Mouse (Mus musculus): ENCODE data around the gene Art4. TPM values are rescaled to one million over a fixed set of nuclear protein-coding genes. Genes with fewer than 3 reads are reported as not detected.

The Art4 gene
- polyA plus RNA-seq, 1 experiment from 2014 or later = 1.2 TPM

GRCm38 (mm10) chr6:136850267-136850666 lies 7.3 kb downstream of the Art4 start:
- ATAC-seq (replicated peaks; ENCODE audit: insufficient number of reproducible peaks, low FRiP score, low TSS enrichment, low read depth) (no peak), DNase-seq (ENCODE audit: low spot score) (no peak)
- 70% methylated on average over 6 of the region's 6 CpGs for whole genome bisulfite sequencing
- Histone ChIP-seq H3K4me1 (ENCODE audit: control insufficient read depth, insufficient read depth, low read length) (no peaks in the 10 kb centered on the region), H3K9ac (replicated peaks; ENCODE audit: low read length) (no peak overlapping the region), H3K27me3 (ENCODE audit: control insufficient read depth, insufficient read depth, low read length) (no peaks in the 10 kb centered on the region), H3K36me3 (replicated peaks; ENCODE audit: control insufficient read depth, insufficient read depth, low read depth, low read length) (no peaks in the 10 kb centered on the region), H3K4me3 (ENCODE audit: low read depth, low read length) (no peak overlapping the region), H3K4me2 (ENCODE audit: low read depth, low read length) (no peak overlapping the region), H3K9me3 (replicated peaks; ENCODE audit: control insufficient read depth, low read length) (no peaks in the 10 kb centered on the region), H3K27ac (replicated peaks; ENCODE audit: low read depth, low read length) (no peak overlapping the region)

DNA sequence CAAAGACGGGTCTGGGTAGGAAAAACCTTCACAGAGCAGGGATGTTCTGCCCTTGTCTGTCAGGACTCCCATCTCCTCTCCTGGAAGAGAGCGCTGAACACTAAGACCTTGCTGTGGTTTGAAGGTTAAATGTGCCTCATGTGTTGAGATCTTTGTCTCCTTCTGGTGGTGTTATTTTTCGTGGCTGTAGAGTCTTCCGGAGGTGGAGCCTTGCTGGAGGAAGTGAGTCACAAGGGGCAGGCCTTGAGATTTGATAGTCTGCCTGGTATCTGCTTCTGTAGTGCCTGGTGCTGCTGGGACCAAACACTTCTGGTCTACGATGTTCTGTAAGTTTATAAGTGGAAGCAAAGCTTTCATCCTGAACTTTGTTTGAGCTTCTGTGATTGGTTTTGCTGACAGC lies 8.6 kb downstream of the Art4 start:
- Histone ChIP-seq H3K27me3 (ENCODE audit: control insufficient read depth, insufficient read depth, low read length) (no peaks in the 10 kb centered on the region), H3K36me3 (replicated peaks; ENCODE audit: control insufficient read depth, insufficient read depth, low read depth, low read length) (no peaks in the 10 kb centered on the region), H3K4me1 (ENCODE audit: control insufficient read depth, insufficient read depth, low read length) (no peaks in the 10 kb centered on the region), H3K4me2 (ENCODE audit: low read depth, low read length) (no peak overlapping the region), H3K27ac (replicated peaks; ENCODE audit: low read depth, low read length) (no peak overlapping the region), H3K4me3 (ENCODE audit: low read depth, low read length) (no peak overlapping the region), H3K9me3 (replicated peaks; ENCODE audit: control insufficient read depth, low read length) (no peaks in the 10 kb centered on the region), H3K9ac (replicated peaks; ENCODE audit: low read length) (no peak overlapping the region)
- DNase-seq (ENCODE audit: low spot score) (no peak), ATAC-seq (replicated peaks; ENCODE audit: insufficient number of reproducible peaks, low FRiP score, low TSS enrichment, low read depth) (no peak)
- 82% methylated on average over 5 of the region's 5 CpGs for WGBS

- Histone ChIP-seq H3K27me3 (ENCODE audit: control insufficient read depth, insufficient read depth, low read length) (no peaks in the 10 kb centered on the region), H3K4me2 (ENCODE audit: low read depth, low read length) (no peak overlapping the region), H3K27ac (replicated peaks; ENCODE audit: low read depth, low read length) (no peak overlapping the region), H3K4me3 (ENCODE audit: low read depth, low read length) (no peak overlapping the region), H3K36me3 (replicated peaks; ENCODE audit: control insufficient read depth, insufficient read depth, low read depth, low read length) (no peaks in the 10 kb centered on the region), H3K9me3 (replicated peaks; ENCODE audit: control insufficient read depth, low read length) (no peaks in the 10 kb centered on the region), H3K4me1 (ENCODE audit: control insufficient read depth, insufficient read depth, low read length) (no peaks in the 10 kb centered on the region), H3K9ac (replicated peaks; ENCODE audit: low read length) (no peak overlapping the region)
- DNase-seq (ENCODE audit: low spot score) = no peak
- WGBS = 90% methylated on average over 8 of the region's 8 CpGs
- no peak for ATAC-seq (replicated peaks; ENCODE audit: insufficient number of reproducible peaks, low FRiP score, low TSS enrichment, low read depth)
These were observed 9.1 kb downstream of the Art4 start for GRCm38 (mm10) chr6:136848399-136848798.

GRCm38 (mm10) chr6:136847790-136848189 lies 9.7 kb downstream of the Art4 start:
- Histone ChIP-seq H3K4me3 (ENCODE audit: low read depth, low read length) (no peak overlapping the region), H3K27me3 (ENCODE audit: control insufficient read depth, insufficient read depth, low read length) (no peaks in the 10 kb centered on the region), H3K36me3 (replicated peaks; ENCODE audit: control insufficient read depth, insufficient read depth, low read depth, low read length) (no peaks in the 10 kb centered on the region), H3K9me3 (replicated peaks; ENCODE audit: control insufficient read depth, low read length) (no peaks in the 10 kb centered on the region), H3K4me1 (ENCODE audit: control insufficient read depth, insufficient read depth, low read length) (no peaks in the 10 kb centered on the region), H3K27ac (replicated peaks; ENCODE audit: low read depth, low read length) (no peak overlapping the region), H3K4me2 (ENCODE audit: low read depth, low read length) (no peak overlapping the region), H3K9ac (replicated peaks; ENCODE audit: low read length) (no peak overlapping the region)
- ATAC-seq (replicated peaks; ENCODE audit: insufficient number of reproducible peaks, low FRiP score, low TSS enrichment, low read depth) (no peak; the same call in 1 of the 2 replicates), DNase-seq (ENCODE audit: low spot score) (peak; percentile 45)
- 39% methylated on average over 2 of the region's 2 CpGs for WGBS

DNA sequence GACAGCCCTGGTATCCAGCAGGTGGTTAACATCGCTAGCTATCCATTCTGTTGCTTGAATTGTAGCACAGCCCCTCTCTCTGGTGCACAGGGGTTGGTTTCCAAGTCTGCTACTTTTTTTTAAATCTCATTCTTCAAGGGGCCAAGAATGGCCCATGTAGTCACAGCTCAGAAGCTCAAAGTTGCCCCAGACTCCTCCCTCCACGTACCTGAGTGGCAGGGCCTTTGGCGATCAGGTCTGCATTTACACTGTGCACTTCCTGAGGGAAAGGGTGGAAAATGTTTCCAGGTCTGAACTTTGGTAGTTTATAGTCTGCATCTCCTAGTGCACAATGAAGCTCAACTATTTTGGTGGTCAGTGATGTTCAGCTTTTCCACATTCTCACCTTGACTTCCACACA lies 10.3 kb downstream of the Art4 start:
- no peak for ATAC-seq (replicated peaks; ENCODE audit: insufficient number of reproducible peaks, low FRiP score, low TSS enrichment, low read depth)
- no peaks in the 10 kb centered on the region for H3K36me3 ChIP-seq (replicated peaks; ENCODE audit: control insufficient read depth, insufficient read depth, low read depth, low read length)
- no peak overlapping the region for H3K9ac ChIP-seq (replicated peaks; ENCODE audit: low read length)
- H3K4me3 ChIP-seq (ENCODE audit: low read depth, low read length) = no peak overlapping the region
- 88% methylated on average over 3 of the region's 3 CpGs for WGBS
- no peak overlapping the region for H3K4me2 ChIP-seq (ENCODE audit: low read depth, low read length)
- H3K4me1 ChIP-seq (ENCODE audit: control insufficient read depth, insufficient read depth, low read length) = no peaks in the 10 kb centered on the region
- H3K9me3 ChIP-seq (replicated peaks; ENCODE audit: control insufficient read depth, low read length) = no peaks in the 10 kb centered on the region
- H3K27me3 ChIP-seq (ENCODE audit: control insufficient read depth, insufficient read depth, low read length) = no peaks in the 10 kb centered on the region
- no peak for DNase-seq (ENCODE audit: low spot score)
- no peak overlapping the region for H3K27ac ChIP-seq (replicated peaks; ENCODE audit: low read depth, low read length)

DNA sequence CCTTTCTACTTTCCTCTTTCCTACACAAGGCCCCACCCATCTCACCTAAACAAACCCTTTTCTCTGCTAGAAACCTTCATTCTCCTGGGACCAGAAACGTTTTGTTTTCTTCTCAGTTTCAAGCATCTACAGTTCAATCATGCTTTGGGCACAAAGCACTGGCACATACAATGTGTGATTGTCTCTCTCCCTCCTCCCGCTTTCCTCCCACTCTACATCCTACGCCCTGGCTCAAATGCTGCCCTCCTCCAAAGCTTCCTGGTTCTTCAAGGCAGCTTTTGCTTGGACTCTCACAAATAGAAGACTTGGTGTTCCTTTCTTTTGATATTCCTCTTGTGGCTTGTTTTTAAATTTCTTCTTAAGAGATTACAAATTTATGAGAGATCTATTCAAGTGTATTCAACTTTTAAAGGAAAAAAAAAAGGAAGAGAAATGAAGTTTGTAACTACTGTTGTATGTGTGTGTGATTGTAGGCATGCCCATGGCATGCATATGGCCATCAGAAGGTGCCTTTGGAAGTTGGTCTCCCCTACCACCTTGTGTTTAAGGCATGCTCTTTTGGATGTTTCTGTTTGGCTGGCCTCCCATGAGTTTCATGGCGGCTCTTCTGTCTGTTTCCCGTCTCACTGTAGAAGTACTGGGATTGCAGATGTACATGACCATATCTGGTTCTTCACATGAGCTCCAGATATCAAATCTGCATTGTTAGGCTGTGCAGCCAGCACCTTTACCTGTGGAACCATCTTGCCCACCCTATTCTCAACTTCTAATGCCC lies 11.6 kb downstream of the Art4 start:
- Histone ChIP-seq H3K4me3 (ENCODE audit: low read depth, low read length) (no peak overlapping the region), H3K36me3 (replicated peaks; ENCODE audit: control insufficient read depth, insufficient read depth, low read depth, low read length) (no peaks in the 10 kb centered on the region), H3K27me3 (ENCODE audit: control insufficient read depth, insufficient read depth, low read length) (no peaks in the 10 kb centered on the region), H3K27ac (replicated peaks; ENCODE audit: low read depth, low read length) (no peak overlapping the region), H3K4me2 (ENCODE audit: low read depth, low read length) (no peak overlapping the region), H3K9me3 (replicated peaks; ENCODE audit: control insufficient read depth, low read length) (no peaks in the 10 kb centered on the region), H3K4me1 (ENCODE audit: control insufficient read depth, insufficient read depth, low read length) (no peaks in the 10 kb centered on the region), H3K9ac (replicated peaks; ENCODE audit: low read length) (no peak overlapping the region)
- DNase-seq (ENCODE audit: low spot score) (no peak), ATAC-seq (replicated peaks; ENCODE audit: insufficient number of reproducible peaks, low FRiP score, low TSS enrichment, low read depth) (no peak)
- 60% methylated on average over 5 of the region's 5 CpGs for WGBS

- no peak overlapping the region for H3K4me3 ChIP-seq (ENCODE audit: low read depth, low read length)
- no peak overlapping the region for H3K27ac ChIP-seq (replicated peaks; ENCODE audit: low read depth, low read length)
- no peak for ATAC-seq (replicated peaks; ENCODE audit: insufficient number of reproducible peaks, low FRiP score, low TSS enrichment, low read depth)
- H3K4me2 ChIP-seq (ENCODE audit: low read depth, low read length) = no peak overlapping the region
- 49% methylated on average over 2 of the region's 2 CpGs for WGBS
- H3K9ac ChIP-seq (replicated peaks; ENCODE audit: low read length) = no peak overlapping the region
- H3K9me3 ChIP-seq (replicated peaks; ENCODE audit: control insufficient read depth, low read length) = no peaks in the 10 kb centered on the region
- DNase-seq (ENCODE audit: low spot score) = no peak
- H3K4me1 ChIP-seq (ENCODE audit: control insufficient read depth, insufficient read depth, low read length) = no peaks in the 10 kb centered on the region
- H3K36me3 ChIP-seq (replicated peaks; ENCODE audit: control insufficient read depth, insufficient read depth, low read depth, low read length) = no peaks in the 10 kb centered on the region
- no peaks in the 10 kb centered on the region for H3K27me3 ChIP-seq (ENCODE audit: control insufficient read depth, insufficient read depth, low read length)
These were observed 12.6 kb downstream of the Art4 start for GRCm38 (mm10) chr6:136844903-136845302.

DNA sequence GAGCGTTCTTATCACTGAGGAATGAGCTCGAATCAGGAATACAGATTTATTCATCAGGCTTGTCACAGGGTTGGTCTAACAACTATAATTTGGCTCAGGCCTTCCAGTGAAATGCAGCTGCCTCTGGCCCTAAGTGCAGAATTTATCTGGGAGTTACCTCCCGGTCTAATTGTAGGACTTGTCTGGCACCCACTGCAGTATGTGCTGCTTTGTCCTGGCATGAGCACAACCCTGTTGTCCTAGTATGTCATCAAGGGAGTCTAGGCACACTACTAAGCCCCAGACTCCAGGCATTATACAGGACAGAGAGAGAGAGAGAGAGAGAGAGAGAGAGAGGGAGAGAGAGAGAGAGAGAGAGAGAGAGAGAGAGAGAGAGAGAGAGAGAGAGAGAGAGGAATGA lies 20.2 kb downstream of the Art4 start:
- WGBS = 85% methylated on average over 3 of the region's 3 CpGs
- H3K27me3 ChIP-seq (ENCODE audit: control insufficient read depth, insufficient read depth, low read length) = no peaks in the 10 kb centered on the region
- no peak overlapping the region for H3K4me2 ChIP-seq (ENCODE audit: low read depth, low read length)
- no peak for DNase-seq (ENCODE audit: low spot score)
- no peak overlapping the region for H3K27ac ChIP-seq (replicated peaks; ENCODE audit: low read depth, low read length)
- no peak for ATAC-seq (replicated peaks; ENCODE audit: insufficient number of reproducible peaks, low FRiP score, low TSS enrichment, low read depth)
- H3K4me3 ChIP-seq (ENCODE audit: low read depth, low read length) = no peak overlapping the region
- H3K4me1 ChIP-seq (ENCODE audit: control insufficient read depth, insufficient read depth, low read length) = no peaks in the 10 kb centered on the region
- no peaks in the 10 kb centered on the region for H3K9me3 ChIP-seq (replicated peaks; ENCODE audit: control insufficient read depth, low read length)
- no peak overlapping the region for H3K9ac ChIP-seq (replicated peaks; ENCODE audit: low read length)
- H3K36me3 ChIP-seq (replicated peaks; ENCODE audit: control insufficient read depth, insufficient read depth, low read depth, low read length) = no peaks in the 10 kb centered on the region
